ENCODE assay signal across 9 mouse cellular contexts in the genomic region with DNA sequence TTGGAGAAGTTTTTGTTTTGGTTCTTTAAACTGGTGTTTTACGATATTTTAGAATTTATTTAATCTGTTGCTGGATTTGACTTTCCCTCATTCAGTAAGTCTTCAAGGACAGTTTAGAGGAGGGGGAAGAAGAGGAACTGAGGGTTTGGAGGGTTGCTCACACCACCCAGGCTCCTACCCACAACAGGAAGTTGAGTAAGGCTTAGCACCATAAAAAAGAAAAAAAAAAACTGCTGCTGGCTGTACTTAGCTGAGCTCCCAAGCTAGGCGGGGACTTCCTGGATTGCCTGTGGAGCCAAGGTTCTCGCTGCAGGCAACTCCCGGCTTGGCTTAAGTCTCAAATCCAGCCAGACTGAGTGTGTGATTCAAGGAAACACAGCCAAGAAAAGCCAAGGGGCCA. TPM values are rescaled to one million over a fixed set of nuclear protein-coding genes. Genes with fewer than 3 reads are reported as not detected.
A peak's percentile ranks its signal among the peaks of the same experiment; 100 is the strongest.
DNase-seq lines count a peak whose midpoint lies in the region; ATAC-seq and TF ChIP-seq lines count a peak whose summit lies in the region.
"Had no signal": no experiment of that assay in that cellular context is flagged by ENCODE, and none has a peak within 500 bp of the region (broad histone marks: within the 10 kb centered on the region; RNA-seq: fewer than 3 reads in every experiment).

No protein-coding gene starts in this region.

- peak overlapping the region; percentile 84 for H3K4me2 ChIP-seq in intestine, embryonic 16.5 days (ENCODE audit: low read depth, low read length)
- peak overlapping the region; percentile 23; the same call in 1 of the 2 replicates for H3K4me2 ChIP-seq in stomach, embryonic 14.5 days (replicated peaks; ENCODE audit: low read depth, low read length)
- H3K4me2 ChIP-seq in midbrain, embryonic 13.5 days (replicated peaks): no peak overlapping the region

- no peaks in the 10 kb centered on the region for H3K27me3 ChIP-seq in G1E (ENCODE audit: insufficient read depth, low read length)
- H3K27me3 ChIP-seq in intestine, embryonic 16.5 days (replicated peaks; ENCODE audit: control insufficient read depth, insufficient read depth, low read length): no peaks in the 10 kb centered on the region
- no peaks in the 10 kb centered on the region for H3K27me3 ChIP-seq in stomach, embryonic 14.5 days (ENCODE audit: control insufficient read depth, insufficient read depth, low read length)
- H3K27me3 ChIP-seq in midbrain, embryonic 13.5 days: peaks cover 31% of the 10 kb centered on the region

- TF ChIP-seq CTCF in G1E (IDR thresholded peaks at IDR 0.05; ENCODE audit: low read depth, low read length): no peak

- H3K9ac ChIP-seq in intestine, embryonic 16.5 days (ENCODE audit: low read depth, low read length): peak overlapping the region; percentile 84
- H3K9ac ChIP-seq in stomach, embryonic 14.5 days (replicated peaks; ENCODE audit: low read depth, low read length): no peak overlapping the region
- no peak overlapping the region for H3K9ac ChIP-seq in midbrain, embryonic 13.5 days (replicated peaks)

- peak overlapping the region; percentile 90 for H3K4me3 ChIP-seq in G1E (ENCODE audit: low read depth, low read length)
- H3K4me3 ChIP-seq in intestine, embryonic 16.5 days (ENCODE audit: low read length): peak overlapping the region; percentile 91
- H3K4me3 ChIP-seq in stomach, embryonic 14.5 days (ENCODE audit: low read depth, low read length): no peak overlapping the region
- no peak overlapping the region for H3K4me3 ChIP-seq in midbrain, embryonic 13.5 days (replicated peaks)

- peaks cover 76% of the 10 kb centered on the region for H3K4me1 ChIP-seq in G1E (ENCODE audit: insufficient read depth, low read depth, low read length)
- H3K4me1 ChIP-seq in intestine, embryonic 16.5 days (ENCODE audit: control insufficient read depth, insufficient read depth, low read length): peaks cover 22% of the 10 kb centered on the region
- H3K4me1 ChIP-seq in stomach, embryonic 14.5 days (ENCODE audit: control insufficient read depth, insufficient read depth, low read length): 0 out of 2 replicates have a peak, but pooled peaks cover 2% of the 10 kb centered on the region
- peaks cover 14% of the 10 kb centered on the region for H3K4me1 ChIP-seq in midbrain, embryonic 13.5 days (replicated peaks)

- 18% methylated on average over 4 of the region's 4 CpGs for WGBS in intestine, embryonic 16.5 days
- WGBS in stomach, embryonic 14.5 days: 26% methylated on average over 4 of the region's 4 CpGs
- WGBS in midbrain, embryonic 13.5 days: 66% methylated on average over 4 of the region's 4 CpGs

- peaks cover 8% of the 10 kb centered on the region for H3K9me3 ChIP-seq in G1E (replicated peaks)
- no peaks in the 10 kb centered on the region for H3K9me3 ChIP-seq in intestine, embryonic 16.5 days (ENCODE audit: control insufficient read depth, low read length)
- H3K9me3 ChIP-seq in stomach, embryonic 14.5 days (ENCODE audit: control insufficient read depth, low read depth, low read length): no peaks in the 10 kb centered on the region
- H3K9me3 ChIP-seq in midbrain, embryonic 13.5 days: no peaks in the 10 kb centered on the region

- peak; percentile 73 for ATAC-seq in G1E (ENCODE audit: extremely low read depth, insufficient number of reproducible peaks, low FRiP score, poor library complexity, severe bottlenecking)
- ATAC-seq in intestine, embryonic 16.5 days: peak; percentile 73
- ATAC-seq in stomach, embryonic 14.5 days (ENCODE audit: insufficient number of reproducible peaks, insufficient read depth, low FRiP score, low read depth): no peak
- no peak for ATAC-seq in midbrain, embryonic 13.5 days

- H3K27ac ChIP-seq in intestine, embryonic 16.5 days (ENCODE audit: low read length): peak overlapping the region; percentile 91
- peak overlapping the region; percentile 52; the same call in 1 of the 2 replicates for H3K27ac ChIP-seq in stomach, embryonic 14.5 days (ENCODE audit: low read length)
- no peak overlapping the region for H3K27ac ChIP-seq in midbrain, embryonic 13.5 days

- H3K36me3 ChIP-seq in G1E (replicated peaks): peaks cover 62% of the 10 kb centered on the region
- 0 out of 2 replicates have a peak, but pooled peaks cover 2% of the 10 kb centered on the region for H3K36me3 ChIP-seq in intestine, embryonic 16.5 days (ENCODE audit: control insufficient read depth, insufficient read depth, low read length)
- H3K36me3 ChIP-seq in stomach, embryonic 14.5 days (ENCODE audit: control insufficient read depth, insufficient read depth, low read length): no peaks in the 10 kb centered on the region
- peaks cover 2% of the 10 kb centered on the region; the same call in 1 of the 2 replicates for H3K36me3 ChIP-seq in midbrain, embryonic 13.5 days

- DNase-seq in 3T3-L1 (ENCODE audit: low read depth, low spot score) (peak; percentile 95), G1E (ENCODE audit: low spot score) (peak; percentile 81)
- DNase-seq in gastrocnemius, adult 18-20 months (ENCODE audit: low spot score): peak; percentile 66
- peak; percentile 84 to 87 for DNase-seq in lung, adult 18-20 months
- DNase-seq in right cerebral cortex, postnatal 4 days: no peak

RNA-seq across cellular contexts. Expression of a gene that starts 2.3 kb away (rescaled TPM):
- 226 and 347 TPM in 2 replicates for total RNA-seq in G1E (2014; fragmentation: Nextera tagmentation)
- 230 and 290 TPM in 2 replicates for total RNA-seq in G1E (2017)
- 2,252 and 2,780 TPM in 2 replicates for polyA plus RNA-seq in G1E (2012)
- total RNA-seq in gastrocnemius, adult 18-20 months (2021): 10 to 100 TPM; 17.2 to 25.7 TPM
- polyA plus RNA-seq in intestine, embryonic 16.5 days (2015; fragmentation: Nextera tagmentation; extraction: Ambion mirVana): 701 and 703 TPM in 2 replicates
- 144 and 163 TPM in 2 replicates for polyA plus RNA-seq in stomach, embryonic 14.5 days (2014; fragmentation: Nextera tagmentation; extraction: Ambion mirVana)
- polyA plus RNA-seq in midbrain, embryonic 13.5 days (2015; fragmentation: Nextera tagmentation; extraction: Ambion mirVana): 51.3 and 64.1 TPM in 2 replicates

RNA-seq across cellular contexts. Expression of a gene that starts 23.7 kb away (rescaled TPM):
- total RNA-seq in G1E (2014; fragmentation: Nextera tagmentation) (95.0 and 112 TPM in 2 replicates), G1E (2017) (72.7 and 82.5 TPM in 2 replicates)
- 173 and 217 TPM in 2 replicates for polyA plus RNA-seq in G1E (2012)
- total RNA-seq in gastrocnemius, adult 18-20 months (2021): 10 to 100 TPM; 56.0 to 56.6 TPM
- polyA plus RNA-seq in intestine, embryonic 16.5 days (2015; fragmentation: Nextera tagmentation; extraction: Ambion mirVana): 62.7 and 66.6 TPM in 2 replicates
- 102 and 111 TPM in 2 replicates for polyA plus RNA-seq in stomach, embryonic 14.5 days (2014; fragmentation: Nextera tagmentation; extraction: Ambion mirVana)
- polyA plus RNA-seq in midbrain, embryonic 13.5 days (2015; fragmentation: Nextera tagmentation; extraction: Ambion mirVana): 131 TPM in 2 replicates

RNA-seq across cellular contexts. Expression of a gene that starts 23.8 kb away (rescaled TPM):
- total RNA-seq in G1E (2014; fragmentation: Nextera tagmentation): 116 and 155 TPM in 2 replicates
- 287 and 292 TPM in 2 replicates for total RNA-seq in G1E (2017)
- polyA plus RNA-seq in G1E (2012): 5.7 and 8.7 TPM in 2 replicates
- total RNA-seq in gastrocnemius, adult 18-20 months (2021): 10 to 100 TPM; 48.5 to 54.9 TPM
- 166 and 178 TPM in 2 replicates for polyA plus RNA-seq in intestine, embryonic 16.5 days (2015; fragmentation: Nextera tagmentation; extraction: Ambion mirVana)
- 186 and 191 TPM in 2 replicates for polyA plus RNA-seq in stomach, embryonic 14.5 days (2014; fragmentation: Nextera tagmentation; extraction: Ambion mirVana)
- polyA plus RNA-seq in midbrain, embryonic 13.5 days (2015; fragmentation: Nextera tagmentation; extraction: Ambion mirVana): 228 and 231 TPM in 2 replicates

RNA-seq across cellular contexts. Expression of a gene that starts 32.5 kb away (rescaled TPM):
- total RNA-seq in G1E (2014; fragmentation: Nextera tagmentation): not detected in 2 replicates
- not detected in 2 replicates for total RNA-seq in G1E (2017)
- not detected in 2 replicates for polyA plus RNA-seq in G1E (2012)
- not detected for total RNA-seq in gastrocnemius, adult 18-20 months (2021)
- polyA plus RNA-seq in intestine, embryonic 16.5 days (2015; fragmentation: Nextera tagmentation; extraction: Ambion mirVana): 0.34 and 0.40 TPM in 2 replicates
- polyA plus RNA-seq in stomach, embryonic 14.5 days (2014; fragmentation: Nextera tagmentation; extraction: Ambion mirVana): not detected in 2 replicates
- polyA plus RNA-seq in midbrain, embryonic 13.5 days (2015; fragmentation: Nextera tagmentation; extraction: Ambion mirVana): not detected in 2 replicates
- total RNA-seq: gastrocnemius, postnatal 4 days had no signal

RNA-seq across cellular contexts. Expression of a gene that starts 32.7 kb away (rescaled TPM):
- total RNA-seq in G1E (2014; fragmentation: Nextera tagmentation): 77.0 and 85.3 TPM in 2 replicates
- total RNA-seq in G1E (2017): 125 and 169 TPM in 2 replicates
- 56.4 and 58.6 TPM in 2 replicates for polyA plus RNA-seq in G1E (2012)
- total RNA-seq in gastrocnemius, adult 18-20 months (2021): 10 to 100 TPM; 23.6 to 30.9 TPM
- polyA plus RNA-seq in intestine, embryonic 16.5 days (2015; fragmentation: Nextera tagmentation; extraction: Ambion mirVana): 138 and 141 TPM in 2 replicates
- polyA plus RNA-seq in stomach, embryonic 14.5 days (2014; fragmentation: Nextera tagmentation; extraction: Ambion mirVana): 150 and 152 TPM in 2 replicates
- polyA plus RNA-seq in midbrain, embryonic 13.5 days (2015; fragmentation: Nextera tagmentation; extraction: Ambion mirVana): 250 and 259 TPM in 2 replicates

Comparison
In these comparisons a context has a peak if more than half of its experiments do, and no peak if none do; other contexts are left out.
1. ATAC-seq: peak in G1E (single experiment) and intestine, embryonic 16.5 days (single experiment); none in stomach, embryonic 14.5 days (single experiment) and midbrain, embryonic 13.5 days (single experiment).
2. H3K4me3 ChIP-seq: peak in G1E (single experiment) and intestine, embryonic 16.5 days (single experiment); none in stomach, embryonic 14.5 days (single experiment) and midbrain, embryonic 13.5 days (single experiment).
3. RNA of a gene that starts 23.8 kb away (polyA plus RNA-seq): 228 to 231 TPM in midbrain, embryonic 13.5 days, 186 to 191 TPM in stomach, embryonic 14.5 days and 166 to 178 TPM in intestine, embryonic 16.5 days; 5.7 to 8.7 TPM in G1E; every median in the first group is over 10 times any median in the second.